Mouse (Mus musculus): Measurements from ENCODE around the gene Pabpn1l. TPM values are rescaled to one million over a fixed set of nuclear protein-coding genes. Genes with fewer than 3 reads are reported as not detected.

The Pabpn1l gene
- polyA plus RNA-seq, 1 experiment from 2014 or later: 1.2 TPM

DNA sequence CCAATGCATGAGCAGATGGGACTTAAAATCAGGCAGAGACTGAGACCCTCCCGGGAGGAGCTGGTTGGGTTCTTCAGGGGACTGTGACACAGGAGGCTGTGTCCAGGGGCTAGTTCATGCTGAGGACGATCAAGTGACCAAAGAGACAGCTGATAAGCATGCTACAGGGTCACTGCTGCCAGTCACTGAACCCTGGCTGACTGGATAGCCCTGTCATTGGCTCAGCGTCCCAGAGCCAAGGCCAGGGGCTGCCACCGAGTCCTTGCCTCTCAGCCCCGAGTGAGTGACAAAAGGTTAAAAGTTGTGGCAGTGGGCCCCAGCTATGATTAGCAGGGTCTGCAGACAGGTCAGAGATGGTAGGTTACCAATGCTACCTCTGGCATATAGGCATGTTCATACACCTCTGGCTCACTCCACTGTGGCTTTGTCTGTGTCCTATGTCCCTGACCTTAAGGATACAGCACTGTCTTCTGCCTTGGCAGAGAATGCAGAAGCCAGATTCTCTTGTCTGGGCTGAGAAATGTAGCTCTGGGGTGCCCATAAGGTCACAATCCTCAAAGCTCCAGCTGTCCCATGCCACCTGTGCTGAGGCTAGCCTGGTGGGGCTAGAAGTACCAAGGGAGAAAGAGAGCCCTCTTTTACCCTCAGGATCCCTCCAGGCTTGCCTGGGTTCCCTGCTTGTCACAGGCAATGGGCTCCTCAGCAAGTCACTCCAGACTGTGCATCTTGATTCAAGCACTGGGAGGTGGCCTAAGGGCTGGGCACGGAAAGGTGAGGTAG lies 21.8 kb upstream of the Pabpn1l start:
- Histone ChIP-seq H3K36me3 (no peaks in the 10 kb centered on the region), H3K4me2 (replicated peaks) (no peak overlapping the region), H3K4me3 (replicated peaks) (no peak overlapping the region), H3K27me3 (no peaks in the 10 kb centered on the region), H3K9me3 (replicated peaks) (no peaks in the 10 kb centered on the region), H3K9ac (no peak overlapping the region), H3K27ac (replicated peaks) (no peak overlapping the region), H3K4me1 (peaks cover 45% of the 10 kb centered on the region)
- WGBS: 64% methylated on average over 6 of the region's 6 CpGs
- no peak for ATAC-seq (ENCODE audit: insufficient number of reproducible peaks, low FRiP score, low TSS enrichment, low read depth)

GRCm38 (mm10) chr8:122642071-122642470 lies 19.5 kb upstream of the Pabpn1l start:
- H3K4me1 ChIP-seq: peaks cover 47% of the 10 kb centered on the region
- no peaks in the 10 kb centered on the region for H3K27me3 ChIP-seq
- no peak for ATAC-seq (ENCODE audit: insufficient number of reproducible peaks, low FRiP score, low TSS enrichment, low read depth)
- H3K4me2 ChIP-seq (replicated peaks): no peak overlapping the region
- H3K4me3 ChIP-seq (replicated peaks): no peak overlapping the region
- H3K9me3 ChIP-seq (replicated peaks): no peaks in the 10 kb centered on the region
- H3K9ac ChIP-seq: no peak overlapping the region
- no peak overlapping the region for H3K27ac ChIP-seq (replicated peaks)
- WGBS: 52% methylated on average over 9 of the region's 9 CpGs
- H3K36me3 ChIP-seq: no peaks in the 10 kb centered on the region

- no peaks in the 10 kb centered on the region for H3K36me3 ChIP-seq
- no peaks in the 10 kb centered on the region for H3K9me3 ChIP-seq (replicated peaks)
- no peaks in the 10 kb centered on the region for H3K27me3 ChIP-seq
- peaks cover 54% of the 10 kb centered on the region for H3K4me1 ChIP-seq
- 52% methylated on average over 15 of the region's 15 CpGs for WGBS
- no peak for ATAC-seq (ENCODE audit: insufficient number of reproducible peaks, low FRiP score, low TSS enrichment, low read depth)
- H3K4me2 ChIP-seq (replicated peaks): no peak overlapping the region
- no peak overlapping the region for H3K4me3 ChIP-seq (replicated peaks)
- no peak overlapping the region for H3K27ac ChIP-seq (replicated peaks)
- no peak overlapping the region for H3K9ac ChIP-seq
Measured at GRCm38 (mm10) chr8:122641406-122641805, 18.9 kb upstream of the Pabpn1l start.

DNA sequence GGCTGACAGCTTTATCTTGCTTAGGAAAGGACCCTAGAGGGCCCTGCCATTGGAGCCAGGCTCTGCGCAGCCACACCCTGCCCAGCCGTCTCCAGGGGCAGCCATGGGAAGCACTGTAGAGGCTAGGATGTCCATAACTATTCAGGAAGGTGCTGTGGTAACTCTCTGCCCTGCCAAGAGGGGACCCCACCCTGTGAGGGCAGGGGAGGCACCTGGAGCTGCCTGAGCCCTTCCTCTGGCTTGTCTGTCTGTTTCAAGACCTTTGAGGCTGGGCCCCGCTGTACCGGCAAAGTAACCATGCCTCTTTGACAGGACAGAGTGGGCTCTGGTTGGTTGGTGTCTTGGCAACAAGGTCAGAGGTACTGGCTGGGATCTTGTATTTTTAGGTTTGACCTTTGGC lies 18.3 kb upstream of the Pabpn1l start:
- Histone ChIP-seq H3K9ac (no peak overlapping the region), H3K4me3 (replicated peaks) (no peak overlapping the region), H3K4me1 (peaks cover 56% of the 10 kb centered on the region), H3K27ac (replicated peaks) (no peak overlapping the region), H3K4me2 (replicated peaks) (no peak overlapping the region), H3K27me3 (no peaks in the 10 kb centered on the region), H3K9me3 (replicated peaks) (no peaks in the 10 kb centered on the region), H3K36me3 (no peaks in the 10 kb centered on the region)
- ATAC-seq (ENCODE audit: insufficient number of reproducible peaks, low FRiP score, low TSS enrichment, low read depth): no peak
- 79% methylated on average over 4 of the region's 4 CpGs for WGBS

- Histone ChIP-seq H3K27ac (replicated peaks) (peak overlapping the region; percentile 63), H3K9ac (no peak overlapping the region)
Measured at GRCm38 (mm10) chr8:122639521-122640248, 17.1 kb upstream of the Pabpn1l start.

DNA sequence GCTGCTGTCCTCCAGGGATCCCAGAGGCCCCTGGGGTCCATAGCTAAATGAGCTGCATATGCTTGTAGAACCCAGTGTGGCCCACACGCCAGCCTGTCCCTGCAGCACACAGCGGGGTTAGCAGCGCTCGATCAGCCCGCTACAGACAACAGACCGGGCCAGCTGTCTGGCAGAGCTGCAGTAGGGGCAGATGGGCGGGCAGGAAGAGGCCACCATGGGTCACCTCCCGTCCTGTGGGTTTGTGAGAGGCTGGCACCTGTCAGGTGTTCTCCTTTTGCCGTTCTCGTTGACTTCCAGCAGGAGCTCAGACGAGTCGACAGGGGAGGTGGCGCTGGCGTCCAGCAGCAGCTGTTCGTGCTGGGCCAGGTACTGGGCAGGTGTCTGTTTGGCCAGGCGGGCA lies 16.1 kb upstream of the Pabpn1l start:
- WGBS: 65% methylated on average over 16 of the region's 16 CpGs
- Histone ChIP-seq H3K36me3 (peaks cover 3% of the 10 kb centered on the region; the same call in 1 of the 2 replicates), H3K9me3 (replicated peaks) (no peaks in the 10 kb centered on the region), H3K9ac (no peak overlapping the region), H3K27ac (replicated peaks) (no peak overlapping the region), H3K4me3 (replicated peaks) (no peak overlapping the region), H3K27me3 (no peaks in the 10 kb centered on the region), H3K4me2 (replicated peaks) (no peak overlapping the region), H3K4me1 (peaks cover 56% of the 10 kb centered on the region)
- no peak for ATAC-seq (ENCODE audit: insufficient number of reproducible peaks, low FRiP score, low TSS enrichment, low read depth)

More at GRCm38 (mm10) chr8:122639521-122640248, 17.1 kb upstream of the Pabpn1l start:
- 21% methylated on average over 16 of the region's 16 CpGs for WGBS
- H3K4me2 ChIP-seq (replicated peaks): peak overlapping the region; percentile 11; the same call in 1 of the 2 replicates
- peaks cover 56% of the 10 kb centered on the region for H3K4me1 ChIP-seq
- no peak overlapping the region for H3K4me3 ChIP-seq (replicated peaks)
- no peaks in the 10 kb centered on the region for H3K27me3 ChIP-seq
- ATAC-seq (ENCODE audit: insufficient number of reproducible peaks, low FRiP score, low TSS enrichment, low read depth): peak; percentile 72
- no peaks in the 10 kb centered on the region for H3K9me3 ChIP-seq (replicated peaks)
- H3K36me3 ChIP-seq: no peaks in the 10 kb centered on the region

DNA sequence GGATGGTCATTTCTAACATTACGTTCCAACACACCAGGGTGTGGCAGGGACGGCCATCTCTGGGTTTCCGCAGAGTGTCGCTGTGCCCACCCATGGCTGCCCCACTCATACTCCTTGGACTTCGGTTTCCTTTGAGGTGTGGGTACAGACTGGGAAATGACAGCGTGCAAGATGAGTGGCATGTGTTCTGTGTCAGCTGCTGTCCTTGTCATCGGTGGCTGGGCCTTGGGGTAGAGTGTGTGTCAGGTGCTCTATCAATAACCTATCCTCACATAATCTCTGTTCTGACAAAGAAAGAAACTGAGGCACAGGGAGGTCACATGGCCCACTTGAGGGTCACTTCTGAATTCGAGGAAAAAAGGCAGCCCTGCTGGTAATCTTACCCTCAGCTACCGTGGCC lies 14.7 kb upstream of the Pabpn1l start:
- H3K9me3 ChIP-seq (replicated peaks): no peaks in the 10 kb centered on the region
- no peaks in the 10 kb centered on the region for H3K27me3 ChIP-seq
- peaks cover 51% of the 10 kb centered on the region for H3K4me1 ChIP-seq
- ATAC-seq (ENCODE audit: insufficient number of reproducible peaks, low FRiP score, low TSS enrichment, low read depth): no peak
- H3K9ac ChIP-seq: no peak overlapping the region
- H3K36me3 ChIP-seq: peaks cover 8% of the 10 kb centered on the region; the same call in 1 of the 2 replicates
- WGBS: 88% methylated on average over 9 of the region's 9 CpGs
- peak overlapping the region; percentile 39; the same call in 1 of the 2 replicates for H3K27ac ChIP-seq (replicated peaks)
- H3K4me2 ChIP-seq (replicated peaks): no peak overlapping the region
- no peak overlapping the region for H3K4me3 ChIP-seq (replicated peaks)

- Histone ChIP-seq H3K9me3 (replicated peaks) (no peaks in the 10 kb centered on the region), H3K4me1 (peaks cover 46% of the 10 kb centered on the region), H3K36me3 (peaks cover 8% of the 10 kb centered on the region; the same call in 1 of the 2 replicates), H3K4me3 (replicated peaks) (no peak overlapping the region), H3K27me3 (no peaks in the 10 kb centered on the region), H3K4me2 (replicated peaks) (no peak overlapping the region), H3K27ac (replicated peaks) (peak overlapping the region; percentile 39; the same call in 1 of the 2 replicates), H3K9ac (no peak overlapping the region)
- peak; percentile 41; the same call in 1 of the 2 replicates for ATAC-seq (ENCODE audit: insufficient number of reproducible peaks, low FRiP score, low TSS enrichment, low read depth)
- 48% methylated on average over 9 of the region's 9 CpGs for WGBS
Measured at GRCm38 (mm10) chr8:122636803-122637175, 14.2 kb upstream of the Pabpn1l start.

DNA sequence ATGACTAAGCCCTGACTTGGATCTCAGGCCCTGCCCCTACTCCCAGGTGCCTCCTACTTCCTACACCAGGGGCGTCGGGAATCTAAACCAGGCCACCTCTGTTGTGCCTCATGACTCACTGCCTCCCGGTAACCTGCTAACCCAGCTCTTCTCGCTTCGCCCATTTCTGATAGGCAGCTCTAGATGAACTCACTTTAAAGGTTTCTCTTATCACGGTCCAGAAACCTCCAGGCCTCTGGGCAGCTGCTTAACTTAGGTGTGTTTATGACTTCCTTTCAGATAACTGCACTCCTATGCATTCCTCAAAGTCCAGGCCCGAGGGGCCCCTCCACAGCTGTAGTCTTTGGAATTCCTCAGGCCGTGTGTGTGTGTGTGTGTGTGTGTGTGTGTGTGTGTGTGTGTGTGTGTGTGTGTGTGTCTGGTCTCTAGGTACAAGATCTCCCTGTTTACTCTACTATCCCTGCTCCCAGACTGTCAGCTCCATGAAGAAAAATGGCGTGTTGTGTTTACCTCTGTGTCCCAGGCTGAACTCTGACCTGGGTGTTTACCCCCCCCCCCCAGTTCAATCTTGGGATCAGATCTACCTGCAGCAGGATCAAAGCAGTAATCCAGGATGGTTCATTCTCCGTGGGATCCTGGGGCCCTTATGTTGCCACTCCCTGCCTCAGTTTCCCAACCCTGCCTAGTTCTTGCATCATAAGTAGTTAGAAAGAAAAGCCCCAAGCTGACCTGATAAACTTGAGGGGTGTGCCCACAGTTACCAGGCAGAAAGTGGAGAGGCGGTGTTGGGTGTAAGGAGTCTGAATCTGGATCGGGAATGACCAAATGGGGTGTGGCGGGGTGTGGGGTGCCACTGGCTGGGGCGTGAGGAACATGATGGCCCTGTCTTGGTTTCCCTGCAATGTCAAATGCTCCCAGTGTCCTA lies 13.6 kb upstream of the Pabpn1l start:
- 0 out of 2 replicates have a peak, but pooled peaks have one; percentile 8 for ATAC-seq (ENCODE audit: insufficient number of reproducible peaks, low FRiP score, low TSS enrichment, low read depth)
- WGBS: 64% methylated on average over 14 of the region's 14 CpGs
- no peaks in the 10 kb centered on the region for H3K9me3 ChIP-seq (replicated peaks)
- H3K27ac ChIP-seq (replicated peaks): peak overlapping the region; percentile 44; the same call in 1 of the 2 replicates
- H3K36me3 ChIP-seq: peaks cover 8% of the 10 kb centered on the region; the same call in 1 of the 2 replicates
- no peaks in the 10 kb centered on the region for H3K27me3 ChIP-seq
- H3K4me3 ChIP-seq (replicated peaks): no peak overlapping the region
- peaks cover 40% of the 10 kb centered on the region for H3K4me1 ChIP-seq
- H3K9ac ChIP-seq: no peak overlapping the region
- no peak overlapping the region for H3K4me2 ChIP-seq (replicated peaks)

DNA sequence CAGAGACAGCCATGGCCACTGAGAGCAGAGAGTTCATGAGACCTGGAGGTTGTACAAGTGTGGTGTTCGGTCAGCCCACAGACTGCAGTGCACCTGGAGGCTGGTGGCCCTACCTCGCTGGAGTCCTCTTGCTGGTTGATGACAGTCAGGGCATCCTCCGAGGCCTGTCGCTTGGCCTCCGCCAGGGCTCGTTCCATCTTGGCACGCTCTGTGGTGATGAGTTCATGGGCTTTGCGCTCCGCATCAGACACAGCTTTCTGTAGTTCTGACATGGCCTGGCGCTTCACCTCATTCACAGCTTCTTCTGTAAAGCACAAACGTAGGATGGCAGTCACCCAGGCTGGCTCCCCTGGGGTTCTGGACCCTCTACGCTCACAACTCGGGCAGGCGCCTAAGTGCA lies 10.7 kb upstream of the Pabpn1l start:
- Histone ChIP-seq H3K4me1 (peaks cover 10% of the 10 kb centered on the region), H3K27me3 (0 out of 2 replicates have a peak, but pooled peaks cover 3% of the 10 kb centered on the region), H3K4me3 (replicated peaks) (no peak overlapping the region), H3K9ac (no peak overlapping the region), H3K27ac (replicated peaks) (no peak overlapping the region), H3K4me2 (replicated peaks) (no peak overlapping the region), H3K36me3 (peaks cover 8% of the 10 kb centered on the region; the same call in 1 of the 2 replicates), H3K9me3 (replicated peaks) (no peaks in the 10 kb centered on the region)
- WGBS: 92% methylated on average over 14 of the region's 14 CpGs
- no peak for ATAC-seq (ENCODE audit: insufficient number of reproducible peaks, low FRiP score, low TSS enrichment, low read depth)
